Comparison of ENCODE assay signal across 10 mouse cellular contexts in genomic region chr1:51814854-51815630, GRCm38 (mm10).
DNase-seq lines count a peak whose midpoint lies in the region; ATAC-seq and TF ChIP-seq lines count a peak whose summit lies in the region.
"Had no signal": no experiment of that assay in that cellular context is flagged by ENCODE, and none has a peak within 500 bp of the region (broad histone marks: within the 10 kb centered on the region; RNA-seq: fewer than 3 reads in every experiment).

No protein-coding gene starts in this region.

- no peak for TF ChIP-seq CTCF in lung, adult 2 months (IDR thresholded peaks at IDR 0.05; ENCODE audit: insufficient read depth, low read length)
- no peak for TF ChIP-seq CTCF in intestine, postnatal 0 days (IDR thresholded peaks at IDR 0.05; ENCODE audit: low read depth)

- H3K4me1 ChIP-seq in hindbrain, embryonic 11.5 days (replicated peaks; ENCODE audit: control insufficient read depth, insufficient read depth, low read length): no peaks in the 10 kb centered on the region
- H3K4me1 ChIP-seq in hindbrain, embryonic 10.5 days (replicated peaks): peaks cover 5% of the 10 kb centered on the region; the same call in 1 of the 2 replicates
- H3K4me1 ChIP-seq in lung, adult 2 months (ENCODE audit: control insufficient read depth, insufficient read depth, low read length): peaks cover 5% of the 10 kb centered on the region
- H3K4me1 ChIP-seq in intestine, postnatal 0 days (replicated peaks; ENCODE audit: control insufficient read depth, insufficient read depth, low read length): no peaks in the 10 kb centered on the region

- no peak overlapping the region for H3K4me2 ChIP-seq in hindbrain, embryonic 11.5 days (replicated peaks; ENCODE audit: low read depth, low read length)
- H3K4me2 ChIP-seq in intestine, postnatal 0 days (replicated peaks; ENCODE audit: low read depth): no peak overlapping the region
- H3K4me2 ChIP-seq: limb, embryonic 13.5 days had no signal

- H3K27me3 ChIP-seq in hindbrain, embryonic 11.5 days (ENCODE audit: control insufficient read depth, insufficient read depth, low read length): no peaks in the 10 kb centered on the region
- H3K27me3 ChIP-seq in hindbrain, embryonic 10.5 days (ENCODE audit: insufficient read depth, poor library complexity, severe bottlenecking): no peaks in the 10 kb centered on the region
- H3K27me3 ChIP-seq in intestine, postnatal 0 days (replicated peaks; ENCODE audit: control insufficient read depth, insufficient read depth, low read length): no peaks in the 10 kb centered on the region
- H3K27me3 ChIP-seq: limb, embryonic 13.5 days had no signal

- no peak for TF ChIP-seq POLR2A in lung, adult 2 months (IDR thresholded peaks at IDR 0.05; ENCODE audit: borderline replicate concordance, extremely low read depth, low read depth, low read length)

- H3K27ac ChIP-seq in hindbrain, embryonic 11.5 days (ENCODE audit: low read depth, low read length): no peak overlapping the region
- H3K27ac ChIP-seq in hindbrain, embryonic 10.5 days: no peak overlapping the region
- no peak overlapping the region for H3K27ac ChIP-seq in intestine, postnatal 0 days (ENCODE audit: low read depth, low read length)
- H3K27ac ChIP-seq: limb, embryonic 13.5 days had no signal

- WGBS in hindbrain, embryonic 11.5 days: 68% methylated on average over 5 of the region's 5 CpGs
- WGBS in hindbrain, embryonic 10.5 days: 79% methylated on average over 5 of the region's 5 CpGs
- 76% methylated on average over 5 of the region's 5 CpGs for WGBS in lung, adult 2 months
- 58% methylated on average over 5 of the region's 5 CpGs for WGBS in intestine, postnatal 0 days

- no peaks in the 10 kb centered on the region for H3K9me3 ChIP-seq in hindbrain, embryonic 11.5 days (ENCODE audit: control insufficient read depth, low read length)
- H3K9me3 ChIP-seq in hindbrain, embryonic 10.5 days: no peaks in the 10 kb centered on the region
- no peaks in the 10 kb centered on the region for H3K9me3 ChIP-seq in intestine, postnatal 0 days (ENCODE audit: control insufficient read depth)
- H3K9me3 ChIP-seq: limb, embryonic 13.5 days had no signal

- H3K4me3 ChIP-seq in hindbrain, embryonic 11.5 days (ENCODE audit: low read depth, low read length): no peak overlapping the region
- no peak overlapping the region for H3K4me3 ChIP-seq in hindbrain, embryonic 10.5 days
- H3K4me3 ChIP-seq in lung, adult 2 months (replicated peaks; ENCODE audit: extremely low read depth, low read depth, low read length): no peak overlapping the region
- H3K4me3 ChIP-seq in intestine, postnatal 0 days (ENCODE audit: low read depth, low read length): no peak overlapping the region
- H3K4me3 ChIP-seq: limb, embryonic 13.5 days had no signal

- peak; percentile 54; the same call in 1 of the 2 replicates for ATAC-seq in hindbrain, embryonic 11.5 days (ENCODE audit: low FRiP score)
- ATAC-seq in intestine, postnatal 0 days: peak; percentile 49; the same call in 1 of the 2 replicates

- no peaks in the 10 kb centered on the region for H3K36me3 ChIP-seq in hindbrain, embryonic 11.5 days (ENCODE audit: control insufficient read depth, insufficient read depth, low read length)
- H3K36me3 ChIP-seq in hindbrain, embryonic 10.5 days: peaks cover 45% of the 10 kb centered on the region
- no peaks in the 10 kb centered on the region for H3K36me3 ChIP-seq in intestine, postnatal 0 days (ENCODE audit: control insufficient read depth, insufficient read depth)

- H3K9ac ChIP-seq in hindbrain, embryonic 11.5 days (ENCODE audit: low read depth, low read length): no peak overlapping the region
- no peak overlapping the region for H3K9ac ChIP-seq in intestine, postnatal 0 days (ENCODE audit: low read depth, low read length)
- H3K9ac ChIP-seq: limb, embryonic 13.5 days had no signal

- peak; percentile 15 for DNase-seq in cerebellum, adult 9-10 months
- DNase-seq in cerebellum, postnatal 4 days (ENCODE audit: low spot score in 2 of 2): no peak
- DNase-seq in hindbrain, embryonic 11.5 days (ENCODE audit: low spot score): no peak
- DNase-seq in hindbrain, embryonic 10.5 days (ENCODE audit: low spot score): no peak
- peak; percentile 26 for DNase-seq in lung, postnatal 14 days
- no peak for DNase-seq in lung, adult 2 months
- DNase-seq in thymus, postnatal 14 days: no peak
- DNase-seq: kidney, postnatal 14 days had no signal

Comparison
In these comparisons a context has a peak if more than half of its experiments do, and no peak if none do; other contexts are left out.
1. DNase-seq: peak in cerebellum, adult 9-10 months (single experiment) and lung, postnatal 14 days (single experiment); none in cerebellum, postnatal 4 days (0 of 2), hindbrain, embryonic 11.5 days (single experiment), hindbrain, embryonic 10.5 days (single experiment), lung, adult 2 months (single experiment) and thymus, postnatal 14 days (single experiment).